Mouse (Mus musculus): ENCODE measurements around the gene Tsc1.

The Tsc1 gene

GRCm38 (mm10) chr2:28737112-28737511 lies 96.1 kb downstream of the Tsc1 start:
- no peak for DNase-seq (ENCODE audit: low spot score)

- DNase-seq (ENCODE audit: low spot score), result no peak
Measured at GRCm38 (mm10) chr2:28740159-28740558, 99.1 kb downstream of the Tsc1 start.
